Mouse (Mus musculus) testis, adult 2 months (tissue): Measurements from ENCODE around the gene Rngtt.

Experiments used
- CTCF ChIP-seq: fragments of 200-500 bp; IDR thresholded peaks from 2 replicates; pipeline ENCODE4 v1.5.1; 2012; ENCODE audit warnings: low read depth, mild to moderate bottlenecking, inconsistent platforms, low read length, moderate library complexity; ENCODE audit not compliant: control insufficient read depth, insufficient read depth, insufficient replicate concordance
- POLR2A ChIP-seq: fragments of 200-500 bp; IDR thresholded peaks from 2 replicates; pipeline ENCODE4 v1.6.1; 2012; ENCODE audit warnings: low read depth, mild to moderate bottlenecking, inconsistent platforms, low read length, moderate library complexity; ENCODE audit not compliant: control insufficient read depth

DNA sequence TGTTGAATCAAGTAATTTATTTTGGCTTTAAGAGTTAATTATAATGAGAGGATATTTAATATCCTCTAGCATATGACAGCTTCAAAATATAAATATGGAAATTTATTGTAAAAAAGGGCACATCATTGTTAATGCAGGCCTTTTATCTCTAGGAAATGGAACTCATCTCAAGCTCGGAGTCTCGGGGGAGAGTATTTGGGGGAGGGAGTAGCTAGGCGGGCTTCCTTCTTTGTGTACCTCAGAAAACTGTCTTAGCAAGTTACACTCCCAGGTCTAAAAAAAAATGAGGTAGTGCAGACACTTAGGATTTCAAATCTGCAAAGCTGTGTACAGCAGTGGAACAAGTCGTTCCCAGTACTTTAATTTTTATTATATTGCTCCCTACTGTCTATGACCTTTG lies 104.7 kb downstream of the Rngtt start:
- TF ChIP-seq POLR2A = no peak
- no peak for TF ChIP-seq CTCF
